Mouse (Mus musculus): Measurements from ENCODE around the gene Psmb11.

DNA sequence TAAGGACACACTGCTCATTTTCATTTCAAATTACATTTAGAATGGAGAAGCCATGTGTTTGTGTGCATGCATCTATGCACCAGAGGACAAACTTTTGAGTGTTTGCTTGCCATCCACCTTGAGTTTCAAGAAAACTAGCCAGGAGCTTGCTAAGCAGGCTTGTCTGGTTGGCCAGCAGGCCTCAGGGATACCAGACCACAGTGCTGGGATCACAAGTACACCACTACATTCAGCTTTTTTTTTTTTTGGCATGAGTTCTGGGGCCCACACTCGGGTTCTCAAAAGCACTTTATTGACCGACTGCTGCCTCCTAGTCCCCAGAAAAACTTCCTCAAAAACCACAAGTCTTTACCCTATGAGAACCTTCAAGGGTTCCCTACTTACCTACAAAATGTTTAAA, 53.1 kb downstream of the Psmb11 start:
- TF ChIP-seq CTCF (IDR thresholded peaks at IDR 0.05; ENCODE audit: borderline replicate concordance, control insufficient read depth, extremely low read depth, insufficient read depth, low read length, poor library complexity) (no peak), POLR2A (IDR thresholded peaks at IDR 0.05; ENCODE audit: control insufficient read depth, extremely low read depth, insufficient read depth, low read length, poor library complexity) (no peak)
